Mouse (Mus musculus) 3T3-L1 (cell line): ENCODE measurements around the gene Krtap7-1.

ENCODE experiments used
- DNase-seq: peaks from one replicate; pipeline ENCODE4 v3.0.0-alpha.2; 2015; ENCODE audit warnings: low read depth, low spot score

The Krtap7-1 gene

DNA sequence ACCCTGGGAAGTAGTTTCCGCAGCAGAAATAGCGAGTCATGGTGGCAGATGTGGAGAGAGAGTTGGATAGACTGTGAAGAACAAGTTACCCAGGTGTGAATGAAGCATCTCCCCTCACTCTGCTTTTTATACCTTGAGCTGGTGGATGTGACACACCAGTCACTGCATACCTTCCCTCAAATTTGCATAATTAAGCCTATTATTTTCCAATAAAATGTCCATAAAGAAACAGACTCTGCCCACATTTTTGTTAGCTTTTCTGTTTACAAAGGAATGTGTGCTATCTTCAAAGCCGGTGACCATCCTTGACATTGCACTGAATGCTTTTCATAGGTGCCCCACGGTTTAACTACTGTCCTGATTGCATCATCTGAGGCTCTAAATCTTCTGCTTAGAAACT lies at the start of gene Krtap7-1:
Gene Krtap7-1, minus strand, starts transcription at position 101 of the 400 bp plus-strand sequence.
- no peak for DNase-seq

GRCm38 (mm10) chr16:89550298-89550697 lies 42.2 kb upstream of the Krtap7-1 start:
- no peak for DNase-seq

DNA sequence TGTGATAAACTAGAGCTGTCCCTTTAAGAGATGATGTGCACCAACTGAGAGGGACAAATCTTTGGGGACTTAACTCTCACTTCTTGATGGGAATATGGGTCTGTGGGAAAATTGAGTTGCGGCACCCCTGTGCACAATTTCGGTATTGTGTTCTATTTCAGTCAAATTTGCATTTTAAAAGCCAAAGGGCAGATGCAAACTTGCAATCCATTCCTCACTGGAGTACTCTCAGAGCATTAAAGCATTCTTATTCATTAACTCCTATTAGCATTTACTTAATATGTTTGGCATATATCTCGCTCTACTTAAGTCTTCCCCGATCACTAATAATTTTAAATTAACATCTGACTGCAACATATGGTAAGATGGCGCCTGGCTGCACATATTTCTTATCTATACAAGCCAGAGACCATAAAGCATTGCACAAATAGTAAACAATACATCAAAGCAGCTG lies 29.9 kb upstream of the Krtap7-1 start:
- DNase-seq = no peak

GRCm38 (mm10) chr16:89537349-89537748 lies 29.2 kb upstream of the Krtap7-1 start:
- no peak for DNase-seq

DNA sequence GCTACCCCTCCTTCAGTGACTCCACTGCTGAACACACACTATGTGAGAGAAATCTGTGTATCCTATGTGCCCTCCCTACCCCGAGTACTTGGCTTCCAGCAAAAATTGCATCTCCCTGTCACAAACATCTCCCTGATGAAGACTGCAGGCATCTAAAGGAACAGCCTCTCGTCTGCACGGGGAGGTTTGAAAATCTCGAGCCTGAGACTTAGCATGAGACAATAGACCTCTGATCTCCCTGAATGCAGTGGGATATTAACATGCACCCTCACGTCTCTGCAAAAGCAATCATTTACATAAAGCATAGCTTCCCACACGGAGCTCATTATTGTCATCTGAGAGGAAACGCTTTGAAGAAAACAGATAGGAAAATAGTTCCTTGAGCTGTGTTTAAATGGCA lies 22.4 kb upstream of the Krtap7-1 start:
- DNase-seq = no peak

DNA sequence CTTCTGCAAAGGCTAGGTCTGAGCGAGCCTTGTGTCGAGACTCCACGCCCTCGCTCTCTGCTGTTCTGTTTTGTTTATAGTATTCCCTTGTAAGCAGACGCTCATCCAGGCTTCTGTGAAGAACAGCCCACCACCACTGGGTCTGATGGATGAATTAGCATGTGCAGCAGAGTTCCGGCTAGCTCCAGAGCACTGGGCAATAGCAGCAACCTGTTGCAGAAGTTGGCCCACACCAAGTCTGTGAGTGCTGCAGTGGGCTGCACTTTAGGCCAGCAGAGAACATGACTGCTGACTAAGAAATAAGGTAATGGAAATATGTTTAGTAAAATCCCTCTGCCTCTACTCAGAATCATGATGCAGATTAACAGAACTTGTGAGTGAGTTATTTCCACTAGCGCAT lies 21.7 kb upstream of the Krtap7-1 start:
- no peak for DNase-seq

DNA sequence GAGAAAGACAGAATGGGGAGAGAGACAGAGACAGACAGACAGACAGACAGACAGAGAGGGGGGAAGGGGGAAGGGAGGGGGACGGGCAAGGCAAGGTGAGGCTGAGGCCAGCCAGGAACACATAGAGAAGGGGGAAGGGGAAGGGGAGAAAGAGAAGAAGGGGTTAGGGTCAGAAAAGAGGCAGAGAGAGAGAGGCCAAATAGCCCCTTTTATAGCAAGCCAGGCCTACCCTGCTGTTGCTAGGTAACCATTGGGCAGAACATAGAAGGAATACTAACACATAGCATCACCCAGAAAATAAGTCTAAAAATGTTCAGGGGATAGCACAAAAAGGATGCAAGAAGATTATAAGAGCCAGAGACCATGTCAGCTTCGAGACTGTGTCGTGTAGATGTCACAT lies 20.3 kb upstream of the Krtap7-1 start:
- no peak for DNase-seq

- DNase-seq = no peak
These were observed 12.9 kb upstream of the Krtap7-1 start for GRCm38 (mm10) chr16:89520996-89521395.

GRCm38 (mm10) chr16:89520555-89520954 lies 12.4 kb upstream of the Krtap7-1 start:
- no peak for DNase-seq

DNA sequence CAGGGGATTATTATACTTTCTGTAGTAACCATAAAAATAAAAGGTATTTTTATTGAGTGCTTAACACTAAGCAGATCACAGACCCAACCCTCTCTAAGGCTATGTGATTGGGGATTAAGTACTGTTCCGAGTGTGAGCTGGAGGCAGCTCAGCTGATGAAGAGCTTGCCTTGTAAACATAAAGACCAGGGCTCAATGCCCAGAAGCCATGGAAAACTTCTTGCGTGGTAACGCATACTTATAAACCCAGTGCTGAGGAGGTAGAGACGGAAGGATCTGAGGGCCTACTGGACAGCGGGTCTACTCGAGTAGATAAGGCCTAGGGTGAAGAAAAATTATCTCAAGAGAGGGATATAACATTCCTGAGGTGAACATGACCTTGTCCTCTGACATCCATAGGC lies 12.0 kb upstream of the Krtap7-1 start:
- no peak for DNase-seq

- peak; percentile 31 for DNase-seq
These were observed 9.5 kb upstream of the Krtap7-1 start for GRCm38 (mm10) chr16:89517635-89518034.

- no peak for DNase-seq
These were observed 5.3 kb upstream of the Krtap7-1 start for GRCm38 (mm10) chr16:89513431-89513830.

DNA sequence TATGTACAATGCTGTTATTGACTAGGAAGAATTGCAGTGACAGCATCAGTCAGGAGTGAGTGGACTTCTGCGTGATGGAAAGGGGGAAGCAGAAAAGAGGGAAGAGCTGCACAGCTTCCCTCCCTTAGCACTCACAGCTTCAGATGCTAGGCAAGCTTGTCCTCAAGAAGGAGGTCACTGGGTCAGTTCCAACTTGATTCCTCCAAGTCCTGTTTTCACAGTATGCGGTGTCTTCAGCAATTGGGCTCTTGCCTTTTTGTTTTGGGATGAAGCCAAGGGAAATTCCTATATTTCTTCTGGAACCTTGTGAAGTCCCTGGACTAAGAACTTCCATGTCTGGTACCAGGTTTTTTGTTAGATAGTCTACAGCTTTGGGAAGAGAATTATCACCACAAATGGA lies 4.6 kb downstream of the Krtap7-1 start:
- DNase-seq = no peak

DNA sequence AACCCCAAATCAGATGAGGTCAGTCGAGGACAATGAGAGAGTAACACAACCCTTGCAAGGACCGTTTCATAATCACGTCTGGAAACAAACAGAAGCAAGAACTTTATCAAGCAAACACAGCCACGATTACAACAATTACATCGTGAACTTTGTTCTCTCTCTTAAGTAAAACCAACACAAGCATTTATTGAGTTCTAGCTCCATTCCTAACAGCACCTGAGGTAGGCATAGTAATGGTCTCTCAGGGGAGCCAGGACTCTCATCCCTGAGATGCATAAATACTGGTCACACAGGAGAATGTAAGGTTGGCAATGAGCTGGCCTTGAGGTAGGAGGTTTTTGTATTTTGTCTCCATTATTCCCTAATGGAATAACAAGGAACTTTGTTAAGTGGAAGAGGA lies 6.3 kb downstream of the Krtap7-1 start:
- DNase-seq = no peak

DNA sequence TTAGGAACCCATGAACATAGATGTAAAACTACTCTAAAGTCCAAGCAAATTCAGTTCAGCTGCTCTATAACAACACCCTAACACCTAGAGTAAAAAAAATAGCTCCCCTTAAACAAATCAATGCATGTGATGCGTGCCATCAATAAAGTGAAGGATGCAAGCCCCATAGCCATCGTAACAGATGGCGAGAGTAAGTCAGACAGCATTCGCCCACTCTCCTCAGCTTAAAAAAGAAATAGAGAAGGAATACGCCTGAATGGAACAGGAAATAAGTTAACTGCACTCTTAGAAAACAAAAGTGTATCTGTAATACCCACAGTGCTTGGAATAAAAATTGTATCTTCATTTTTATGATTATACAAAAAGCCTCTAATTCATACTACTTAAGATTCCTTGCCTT lies 11.1 kb downstream of the Krtap7-1 start:
- no peak for DNase-seq

GRCm38 (mm10) chr16:89495394-89496153 lies 12.5 kb downstream of the Krtap7-1 start:
- DNase-seq = no peak

DNA sequence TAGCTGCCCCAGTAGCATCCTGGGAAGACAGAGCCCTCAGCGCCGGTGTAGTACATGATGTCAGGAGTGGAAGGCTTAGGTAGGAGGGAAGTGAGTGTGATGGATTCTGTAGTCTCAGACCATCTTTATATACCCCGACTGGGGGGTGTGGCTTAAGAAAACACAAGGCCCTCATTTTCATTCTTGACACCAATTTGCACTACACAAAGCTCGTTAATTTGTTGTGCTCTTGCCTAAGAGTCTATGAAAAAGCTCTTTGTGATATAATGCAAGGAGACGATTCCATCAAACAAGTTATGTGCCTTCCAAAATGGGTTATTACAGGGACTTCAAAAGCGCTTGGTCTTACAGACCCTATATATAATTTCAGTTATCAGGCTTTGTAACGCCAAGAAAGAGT lies 20.3 kb downstream of the Krtap7-1 start, which contains the start of gene Krtap8-1:
Gene Krtap8-1, minus strand, starts transcription at position 101 of the 400 bp plus-strand sequence.
- DNase-seq = no peak

- no peak for DNase-seq
These were observed 30.3 kb downstream of the Krtap7-1 start for GRCm38 (mm10) chr16:89477679-89478314.

GRCm38 (mm10) chr16:89461189-89461588 lies 46.9 kb downstream of the Krtap7-1 start:
- peak; percentile 5 for DNase-seq
